Mouse (Mus musculus) lung, postnatal 0 days (tissue): ENCODE data around the gene Macf1.

Experiments used
- CTCF ChIP-seq: IDR thresholded peaks from 2 replicates; pipeline ENCODE4 v1.5.1; 2016; ENCODE audit warnings: antibody characterized with exemption, mild to moderate bottlenecking
- EP300 ChIP-seq: IDR thresholded peaks from 2 replicates; pipeline ENCODE4 v1.6.1; 2016; ENCODE audit warnings: antibody characterized with exemption, mild to moderate bottlenecking, control low read depth

- no peak for TF ChIP-seq CTCF
- TF ChIP-seq EP300, result no peak
These were observed 92.1 kb downstream of the Macf1 start for GRCm38 (mm10) chr4:123592046-123592445.
